Mouse (Mus musculus) heart, postnatal 14 days (tissue): ENCODE results near the gene Ntn1. TPM values are rescaled to one million over a fixed set of nuclear protein-coding genes. Genes with fewer than 3 reads are reported as not detected.

ENCODE experiments used
- DNase-seq, 2 experiments: peaks; one replicate each; pipeline ENCODE4 v3.0.0; 2021 to 2022
- intact Hi-C: fragments of 180-260 bp; cut with DNase I; formaldehyde crosslinking; loops from one replicate; pipeline ENCODE4 v1.15.1; 2025
- total RNA-seq, 2 experiments: library from RNA; stranded (reverse); gene quantifications; 2 replicates each; pipeline ENCODE4 v1.2.3; 2021

Ntn1 gene
- total RNA-seq, 2 experiments from 2014 or later: 52.7 to 55.5 TPM

- no peak for DNase-seq
- intact Hi-C loops: no loop called here
Measured at GRCm38 (mm10) chr11:68285754-68286141, 114.9 kb downstream of the Ntn1 start.

- intact Hi-C loops: loop anchor here (5.0 kb wide), 1 partner anchor 102 kb away; no protein-coding TSS in a partner anchor
- DNase-seq: peak; percentile 16 to 25
Measured at GRCm38 (mm10) chr11:68280001-68280510, 120.6 kb downstream of the Ntn1 start.

GRCm38 (mm10) chr11:68276945-68277344 lies 123.7 kb downstream of the Ntn1 start:
- intact Hi-C loops: no loop called here

GRCm38 (mm10) chr11:68274331-68274811 lies 126.3 kb downstream of the Ntn1 start:
- intact Hi-C loops: no loop called here
- no peak for DNase-seq

More at GRCm38 (mm10) chr11:68276945-68277344, 123.7 kb downstream of the Ntn1 start:
- no peak for DNase-seq

GRCm38 (mm10) chr11:68273855-68274254 lies 126.8 kb downstream of the Ntn1 start:
- intact Hi-C loops: no loop called here

GRCm38 (mm10) chr11:68270730-68271467 lies 129.7 kb downstream of the Ntn1 start:
- intact Hi-C loops: no loop called here

More at GRCm38 (mm10) chr11:68273855-68274254, 126.8 kb downstream of the Ntn1 start:
- no peak for DNase-seq

GRCm38 (mm10) chr11:68264276-68264675 lies 136.3 kb downstream of the Ntn1 start:
- no peak for DNase-seq
- intact Hi-C loops: no loop called here

More at GRCm38 (mm10) chr11:68270730-68271467, 129.7 kb downstream of the Ntn1 start:
- DNase-seq: no peak

GRCm38 (mm10) chr11:68263100-68263499 lies 137.5 kb downstream of the Ntn1 start:
- no peak for DNase-seq
- intact Hi-C loops: no loop called here

- intact Hi-C loops: no loop called here
- DNase-seq: no peak
Measured at GRCm38 (mm10) chr11:68261162-68261892, 139.3 kb downstream of the Ntn1 start.

- intact Hi-C loops: no loop called here
- DNase-seq: no peak
Measured at GRCm38 (mm10) chr11:68260399-68260798, 140.2 kb downstream of the Ntn1 start.

GRCm38 (mm10) chr11:68258498-68258897 lies 142.1 kb downstream of the Ntn1 start:
- no peak for DNase-seq
- intact Hi-C loops: no loop called here

GRCm38 (mm10) chr11:68253531-68253930 lies 147.1 kb downstream of the Ntn1 start:
- DNase-seq: no peak
- intact Hi-C loops: no loop called here

GRCm38 (mm10) chr11:68250106-68250505 lies 150.5 kb downstream of the Ntn1 start:
- DNase-seq: no peak

GRCm38 (mm10) chr11:68247897-68248296 lies 152.7 kb downstream of the Ntn1 start:
- intact Hi-C loops: no loop called here
- DNase-seq: no peak

More at GRCm38 (mm10) chr11:68250106-68250505, 150.5 kb downstream of the Ntn1 start:
- intact Hi-C loops: no loop called here

- intact Hi-C loops: no loop called here
- DNase-seq: no peak
Measured at GRCm38 (mm10) chr11:68244992-68245261, 155.7 kb downstream of the Ntn1 start.

- peak in 1 of 2 experiments; percentile 15 for DNase-seq
- intact Hi-C loops: no loop called here
Measured at GRCm38 (mm10) chr11:68244254-68244991, 156.2 kb downstream of the Ntn1 start.

GRCm38 (mm10) chr11:68239756-68240155 lies 160.9 kb downstream of the Ntn1 start:
- no peak for DNase-seq
- intact Hi-C loops: no loop called here

GRCm38 (mm10) chr11:68233469-68233965 lies 167.1 kb downstream of the Ntn1 start:
- DNase-seq: no peak
- intact Hi-C loops: no loop called here

GRCm38 (mm10) chr11:68231558-68231957 lies 169.1 kb downstream of the Ntn1 start:
- intact Hi-C loops: no loop called here
- DNase-seq: no peak

- no peak for DNase-seq
- intact Hi-C loops: no loop called here
Measured at GRCm38 (mm10) chr11:68228941-68229665, 171.5 kb downstream of the Ntn1 start.
